Mouse (Mus musculus): ENCODE results near the gene Hcrtr1. TPM values are rescaled to one million over a fixed set of nuclear protein-coding genes. Genes with fewer than 3 reads are reported as not detected.
A peak's percentile ranks its signal among the peaks of the same experiment; 100 is the strongest.

The Hcrtr1 gene
- polyA plus RNA-seq (2012; ENCODE audit: insufficient read depth, insufficient read length, low replicate concordance, missing spikeins) = not detected in 2 replicates

- no peak within 1 kb of the TSS for H3K27ac ChIP-seq (ENCODE audit: insufficient read depth, low read depth, low read length)
- H3K4me1 ChIP-seq (ENCODE audit: control insufficient read depth, insufficient read depth, low read length) = peaks cover 22% of the 10 kb centered on the region
- peak within 1 kb of the TSS; percentile 38 for H3K4me3 ChIP-seq (ENCODE audit: insufficient read depth, low read depth, low read length)
- WGBS = 2% methylated on average over 13 of the region's 15 CpGs
- TF ChIP-seq CTCF (IDR thresholded peaks at IDR 0.05; ENCODE audit: insufficient read depth, low read depth, low read length) (no peak), POLR2A (IDR thresholded peaks at IDR 0.05; ENCODE audit: insufficient read depth, low read depth, low read length) (no peak)
These were observed at the start of gene Hcrtr1 for GRCm38 (mm10) chr4:130139214-130139492. Gene Hcrtr1 (minus strand): TSS chr4:130139359.

GRCm38 (mm10) chr4:130188806-130189297 lies 49.7 kb upstream of the Hcrtr1 start:
- TF ChIP-seq CTCF (IDR thresholded peaks at IDR 0.05; ENCODE audit: insufficient read depth, low read depth, low read length) (peak; percentile 94), POLR2A (IDR thresholded peaks at IDR 0.05; ENCODE audit: insufficient read depth, low read depth, low read length) (no peak)
- Histone ChIP-seq H3K27ac (ENCODE audit: insufficient read depth, low read depth, low read length) (no peak overlapping the region), H3K4me1 (ENCODE audit: control insufficient read depth, insufficient read depth, low read length) (no peaks in the 10 kb centered on the region), H3K4me3 (ENCODE audit: insufficient read depth, low read depth, low read length) (no peak overlapping the region)
- 2% methylated on average over 13 of the region's 13 CpGs for WGBS

GRCm38 (mm10) chr4:130186891-130187290 lies 47.7 kb upstream of the Hcrtr1 start:
- H3K4me3 ChIP-seq (ENCODE audit: insufficient read depth, low read depth, low read length) = no peak overlapping the region
- no peak for TF ChIP-seq POLR2A (IDR thresholded peaks at IDR 0.05; ENCODE audit: insufficient read depth, low read depth, low read length)
- no peak for TF ChIP-seq CTCF (IDR thresholded peaks at IDR 0.05; ENCODE audit: insufficient read depth, low read depth, low read length)
- H3K4me1 ChIP-seq (ENCODE audit: control insufficient read depth, insufficient read depth, low read length) = no peaks in the 10 kb centered on the region
- 76% methylated on average over 12 of the region's 12 CpGs for WGBS
- H3K27ac ChIP-seq (ENCODE audit: insufficient read depth, low read depth, low read length) = no peak overlapping the region

GRCm38 (mm10) chr4:130186450-130186849 lies 47.3 kb upstream of the Hcrtr1 start:
- TF ChIP-seq POLR2A (IDR thresholded peaks at IDR 0.05; ENCODE audit: insufficient read depth, low read depth, low read length) = no peak
- no peak for TF ChIP-seq CTCF (IDR thresholded peaks at IDR 0.05; ENCODE audit: insufficient read depth, low read depth, low read length)
- Histone ChIP-seq H3K27ac (ENCODE audit: insufficient read depth, low read depth, low read length) (no peak overlapping the region), H3K4me1 (ENCODE audit: control insufficient read depth, insufficient read depth, low read length) (no peaks in the 10 kb centered on the region), H3K4me3 (ENCODE audit: insufficient read depth, low read depth, low read length) (no peak overlapping the region)
- WGBS = 63% methylated on average over 9 of the region's 9 CpGs

- Histone ChIP-seq H3K4me3 (ENCODE audit: insufficient read depth, low read depth, low read length) (no peak overlapping the region), H3K27ac (ENCODE audit: insufficient read depth, low read depth, low read length) (no peak overlapping the region), H3K4me1 (ENCODE audit: control insufficient read depth, insufficient read depth, low read length) (no peaks in the 10 kb centered on the region)
- no peak for TF ChIP-seq POLR2A (IDR thresholded peaks at IDR 0.05; ENCODE audit: insufficient read depth, low read depth, low read length)
- TF ChIP-seq CTCF (IDR thresholded peaks at IDR 0.05; ENCODE audit: insufficient read depth, low read depth, low read length) = no peak
- WGBS = 92% methylated on average over 5 of the region's 5 CpGs
These were observed 44.7 kb upstream of the Hcrtr1 start for GRCm38 (mm10) chr4:130183879-130184278.

- Histone ChIP-seq H3K4me1 (ENCODE audit: control insufficient read depth, insufficient read depth, low read length) (no peaks in the 10 kb centered on the region), H3K4me3 (ENCODE audit: insufficient read depth, low read depth, low read length) (no peak overlapping the region), H3K27ac (ENCODE audit: insufficient read depth, low read depth, low read length) (no peak overlapping the region)
- TF ChIP-seq CTCF (IDR thresholded peaks at IDR 0.05; ENCODE audit: insufficient read depth, low read depth, low read length) (no peak), POLR2A (IDR thresholded peaks at IDR 0.05; ENCODE audit: insufficient read depth, low read depth, low read length) (no peak)
- whole genome bisulfite sequencing = 79% methylated on average over 13 of the region's 13 CpGs
These were observed 43.9 kb upstream of the Hcrtr1 start for GRCm38 (mm10) chr4:130183023-130183422.

- no peak overlapping the region for H3K27ac ChIP-seq (ENCODE audit: insufficient read depth, low read depth, low read length)
- WGBS = 67% methylated on average over 4 of the region's 4 CpGs
- H3K4me3 ChIP-seq (ENCODE audit: insufficient read depth, low read depth, low read length) = no peak overlapping the region
- TF ChIP-seq CTCF (IDR thresholded peaks at IDR 0.05; ENCODE audit: insufficient read depth, low read depth, low read length) (no peak), POLR2A (IDR thresholded peaks at IDR 0.05; ENCODE audit: insufficient read depth, low read depth, low read length) (no peak)
- H3K4me1 ChIP-seq (ENCODE audit: control insufficient read depth, insufficient read depth, low read length) = no peaks in the 10 kb centered on the region
These were observed 42.7 kb upstream of the Hcrtr1 start for GRCm38 (mm10) chr4:130181886-130182285.

- no peak for TF ChIP-seq CTCF (IDR thresholded peaks at IDR 0.05; ENCODE audit: insufficient read depth, low read depth, low read length)
- TF ChIP-seq POLR2A (IDR thresholded peaks at IDR 0.05; ENCODE audit: insufficient read depth, low read depth, low read length) = no peak
- Histone ChIP-seq H3K27ac (ENCODE audit: insufficient read depth, low read depth, low read length) (no peak overlapping the region), H3K4me1 (ENCODE audit: control insufficient read depth, insufficient read depth, low read length) (no peaks in the 10 kb centered on the region), H3K4me3 (ENCODE audit: insufficient read depth, low read depth, low read length) (no peak overlapping the region)
- 74% methylated on average over 7 of the region's 7 CpGs for WGBS
These were observed 41.9 kb upstream of the Hcrtr1 start for GRCm38 (mm10) chr4:130180909-130181602.

- 92% methylated on average over 3 of the region's 3 CpGs for WGBS
- peaks cover 4% of the 10 kb centered on the region for H3K4me1 ChIP-seq (ENCODE audit: control insufficient read depth, insufficient read depth, low read length)
- TF ChIP-seq CTCF (IDR thresholded peaks at IDR 0.05; ENCODE audit: insufficient read depth, low read depth, low read length) = no peak
- no peak for TF ChIP-seq POLR2A (IDR thresholded peaks at IDR 0.05; ENCODE audit: insufficient read depth, low read depth, low read length)
- H3K27ac ChIP-seq (ENCODE audit: insufficient read depth, low read depth, low read length) = no peak overlapping the region
- no peak overlapping the region for H3K4me3 ChIP-seq (ENCODE audit: insufficient read depth, low read depth, low read length)
These were observed 40.7 kb upstream of the Hcrtr1 start for GRCm38 (mm10) chr4:130179876-130180275.
